In genomic region chr12:27978257-27978931, GRCm38 (mm10) we compare ENCODE assay signal across 9 mouse cellular contexts.
DNase-seq lines count a peak whose midpoint lies in the region; ATAC-seq and TF ChIP-seq lines count a peak whose summit lies in the region.
"Had no signal": no experiment of that assay in that cellular context is flagged by ENCODE, and none has a peak within 500 bp of the region (broad histone marks: within the 10 kb centered on the region; RNA-seq: fewer than 3 reads in every experiment).

No protein-coding gene starts in this region.

- H3K36me3 ChIP-seq in forebrain, embryonic 12.5 days (replicated peaks): no peaks in the 10 kb centered on the region
- H3K36me3 ChIP-seq in hindbrain, embryonic 11.5 days (ENCODE audit: control insufficient read depth, insufficient read depth, low read length): no peaks in the 10 kb centered on the region
- H3K36me3 ChIP-seq: embryonic facial prominence, embryonic 12.5 days; heart, embryonic 15.5 days had no signal

- WGBS in forebrain, embryonic 12.5 days: 20% methylated on average over 8 of the region's 8 CpGs
- WGBS in hindbrain, embryonic 11.5 days: 50% methylated on average over 8 of the region's 8 CpGs
- 59% methylated on average over 8 of the region's 8 CpGs for WGBS in lung, adult 2 months

- H3K4me1 ChIP-seq in forebrain, embryonic 12.5 days: peaks cover 18% of the 10 kb centered on the region
- H3K4me1 ChIP-seq in hindbrain, embryonic 11.5 days (replicated peaks; ENCODE audit: control insufficient read depth, insufficient read depth, low read length): no peaks in the 10 kb centered on the region
- H3K4me1 ChIP-seq in lung, adult 2 months (ENCODE audit: control insufficient read depth, insufficient read depth, low read length): no peaks in the 10 kb centered on the region
- H3K4me1 ChIP-seq: heart, embryonic 15.5 days had no signal

- TF ChIP-seq CTCF in lung, adult 2 months (IDR thresholded peaks at IDR 0.05; ENCODE audit: insufficient read depth, low read length): no peak

- TF ChIP-seq POLR2A in lung, adult 2 months (IDR thresholded peaks at IDR 0.05; ENCODE audit: borderline replicate concordance, extremely low read depth, low read depth, low read length): no peak

- H3K9me3 ChIP-seq in forebrain, embryonic 12.5 days: no peaks in the 10 kb centered on the region
- H3K9me3 ChIP-seq in hindbrain, embryonic 11.5 days (ENCODE audit: control insufficient read depth, low read length): no peaks in the 10 kb centered on the region
- H3K9me3 ChIP-seq: embryonic facial prominence, embryonic 12.5 days; heart, embryonic 15.5 days had no signal

- ATAC-seq in forebrain, embryonic 12.5 days (ENCODE audit: low FRiP score): peak; percentile 87
- peak; percentile 51 for ATAC-seq in hindbrain, embryonic 11.5 days (ENCODE audit: low FRiP score)

- H3K4me2 ChIP-seq in forebrain, embryonic 12.5 days: peak overlapping the region; percentile 27
- H3K4me2 ChIP-seq in hindbrain, embryonic 11.5 days (replicated peaks; ENCODE audit: low read depth, low read length): no peak overlapping the region
- H3K4me2 ChIP-seq: embryonic facial prominence, embryonic 12.5 days; heart, embryonic 15.5 days had no signal

- no peaks in the 10 kb centered on the region for H3K27me3 ChIP-seq in forebrain, embryonic 12.5 days
- H3K27me3 ChIP-seq in hindbrain, embryonic 11.5 days (ENCODE audit: control insufficient read depth, insufficient read depth, low read length): no peaks in the 10 kb centered on the region
- H3K27me3 ChIP-seq: embryonic facial prominence, embryonic 12.5 days; heart, embryonic 15.5 days had no signal

- DNase-seq in hindbrain, embryonic 11.5 days (ENCODE audit: low spot score): peak; percentile 29
- peak; percentile 15 to 30 for DNase-seq in left cerebral cortex, adult 8-10 months (ENCODE audit: low spot score in 2 of 2)
- DNase-seq in retina, embryonic 14.5 days (ENCODE audit: low spot score): peak; percentile 11
- DNase-seq in lung, adult 2 months: no peak
- DNase-seq in kidney, postnatal 14 days: no peak
- DNase-seq in urinary bladder, postnatal 10 days (ENCODE audit: low spot score): no peak

- H3K4me3 ChIP-seq in forebrain, embryonic 12.5 days (replicated peaks): no peak overlapping the region
- H3K4me3 ChIP-seq in hindbrain, embryonic 11.5 days (ENCODE audit: low read depth, low read length): no peak overlapping the region
- H3K4me3 ChIP-seq in lung, adult 2 months (replicated peaks; ENCODE audit: extremely low read depth, low read depth, low read length): no peak overlapping the region
- H3K4me3 ChIP-seq: embryonic facial prominence, embryonic 12.5 days; heart, embryonic 15.5 days had no signal

- H3K9ac ChIP-seq in forebrain, embryonic 12.5 days: 0 out of 2 replicates have a peak overlapping the region, but pooled peaks have one; percentile 17
- no peak overlapping the region for H3K9ac ChIP-seq in hindbrain, embryonic 11.5 days (ENCODE audit: low read depth, low read length)
- H3K9ac ChIP-seq: embryonic facial prominence, embryonic 12.5 days; heart, embryonic 15.5 days had no signal

- H3K27ac ChIP-seq in forebrain, embryonic 12.5 days: peak overlapping the region; percentile 86
- H3K27ac ChIP-seq in hindbrain, embryonic 11.5 days (ENCODE audit: low read depth, low read length): no peak overlapping the region; the same call in 1 of the 2 replicates
- H3K27ac ChIP-seq: embryonic facial prominence, embryonic 12.5 days; heart, embryonic 15.5 days had no signal

Comparison
In these comparisons a context has a peak if more than half of its experiments do, and no peak if none do; other contexts are left out.
1. DNase-seq: peak in hindbrain, embryonic 11.5 days (single experiment), left cerebral cortex, adult 8-10 months (2 of 2) and retina, embryonic 14.5 days (single experiment); none in lung, adult 2 months (single experiment), kidney, postnatal 14 days (single experiment) and urinary bladder, postnatal 10 days (single experiment).